Mouse (Mus musculus) CH12.LX (cell line): ENCODE results near the gene Cd38. TPM values are rescaled to one million over a fixed set of nuclear protein-coding genes. Genes with fewer than 3 reads are reported as not detected.

ENCODE experiments used
- DNase-seq: peaks from one replicate; pipeline ENCODE4 v3.0.0-alpha.2; 2013; ENCODE audit errors: extremely low read depth
- H3K27ac ChIP-seq: 2 replicates; pipeline ENCODE4 v1.5.1; 2012; ENCODE audit warnings: low read depth, mild to moderate bottlenecking, control low read depth, moderate library complexity; ENCODE audit not compliant: insufficient read depth
- H3K27me3 ChIP-seq: replicated peaks from 2 replicates; pipeline ENCODE3; 2012; ENCODE audit warnings: inconsistent platforms
- H3K36me3 ChIP-seq, 2 experiments: replicated peaks in 1 of 2; 2 replicates each; pipeline versions ENCODE3 to v1.6.1; 2012; ENCODE audit warnings: inconsistent platforms in 1 of 2, low read length in 1 of 2, mild to moderate bottlenecking in 1 of 2, mixed read lengths in 1 of 2, moderate library complexity in 1 of 2; ENCODE audit not compliant: control insufficient read depth in 1 of 2, insufficient read depth in 1 of 2
- H3K4me1 ChIP-seq, 2 experiments: 2 replicates each; pipeline ENCODE4 v1.6.1; 2012; ENCODE audit warnings: inconsistent platforms in 1 of 2, moderate library complexity in 1 of 2; ENCODE audit not compliant: insufficient read depth in 2 of 2, control insufficient read depth in 1 of 2
- H3K4me2 ChIP-seq: 2 replicates; pipeline ENCODE4 v1.6.1; 2012; ENCODE audit warnings: low read depth, mild to moderate bottlenecking, control low read depth; ENCODE audit not compliant: poor library complexity, insufficient read depth, severe bottlenecking
- H3K4me3 ChIP-seq, 3 experiments: fragments of 150-350 bp in 1 of 3; sonication (generic) in 1 of 3; replicated peaks in 1 of 3; 2 replicates each; pipeline versions ENCODE3 to v1.5.1; 2011 to 2012; ENCODE audit warnings: low read depth in 2 of 3, low read length in 2 of 3, mild to moderate bottlenecking in 2 of 3, moderate library complexity in 2 of 3, control low read depth in 1 of 3, improper control_type of control experiment in 1 of 3, inconsistent platforms in 1 of 3, mixed read lengths in 1 of 3; ENCODE audit not compliant: poor library complexity in 1 of 3
- H3K79me2 ChIP-seq: replicated peaks from 2 replicates; pipeline ENCODE4 v1.6.1; 2012; ENCODE audit warnings: mild to moderate bottlenecking, moderate library complexity; ENCODE audit not compliant: control insufficient read depth, poor library complexity, insufficient read depth, severe bottlenecking; ENCODE audit errors: extremely low read depth
- H3K9ac ChIP-seq: 2 replicates; pipeline ENCODE4 v1.6.1; 2012; ENCODE audit warnings: low read depth, mild to moderate bottlenecking, control low read depth, moderate library complexity; ENCODE audit not compliant: insufficient read depth
- H3K9me3 ChIP-seq: replicated peaks from 2 replicates; pipeline ENCODE3; 2012; ENCODE audit warnings: low read length, inconsistent platforms, mixed read lengths
- GABPA ChIP-seq: IDR thresholded peaks from 2 replicates; pipeline ENCODE4 v1.6.1; 2012; ENCODE audit warnings: low read depth, low read length, improper control_type of control experiment, inconsistent platforms; ENCODE audit not compliant: insufficient replicate concordance
- KAT2A ChIP-seq: IDR thresholded peaks from 2 replicates; pipeline ENCODE4 v1.6.1; 2012; ENCODE audit warnings: low read length, improper control_type of control experiment, inconsistent platforms; ENCODE audit not compliant: insufficient replicate concordance
- SIN3A ChIP-seq: IDR thresholded peaks from 2 replicates; pipeline ENCODE4 v1.6.1; 2012; ENCODE audit warnings: low read length, improper control_type of control experiment, inconsistent platforms
- TBP ChIP-seq: conservative IDR thresholded peaks from 2 replicates; pipeline ENCODE4 v1.6.1; 2011; ENCODE audit warnings: low read depth, low read length, improper control_type of control experiment
- TCF12 ChIP-seq: IDR thresholded peaks from 2 replicates; pipeline ENCODE4 v1.6.1; 2014; ENCODE audit warnings: low read depth, mild to moderate bottlenecking, inconsistent platforms, low read length, improper control_type of control experiment
- USF1 ChIP-seq: IDR thresholded peaks from 2 replicates; pipeline ENCODE4 v1.6.1; 2014; ENCODE audit warnings: low read depth, mild to moderate bottlenecking, inconsistent platforms, low read length, improper control_type of control experiment
- USF2 ChIP-seq: conservative IDR thresholded peaks from 2 replicates; pipeline ENCODE4 v1.6.1; 2011; ENCODE audit warnings: low read depth, low read length, improper control_type of control experiment
- ZNF384 ChIP-seq: IDR thresholded peaks from 2 replicates; pipeline ENCODE4 v1.6.1; 2012; ENCODE audit warnings: low read depth, low read length, improper control_type of control experiment, inconsistent platforms
- dilution Hi-C: fragments of 300-500 bp; cut with MboI; formaldehyde crosslinking; loops from 2 replicates; pipeline ENCODE4 v1.14.3; 2020; ENCODE audit warnings: low sequenced_read_pairs; ENCODE audit not compliant: extremely low pct_unique_long_range_greater_than_20kb, extremely low pct_ligation_motif_present
- in situ Hi-C: fragments of 300-500 bp; cut with MboI; formaldehyde crosslinking; loops from 3 replicates; pipeline ENCODE4 v1.14.3; 2019; ENCODE audit warnings: low sequenced_read_pairs, low pct_ligation_motif_present, low pct_unique_long_range_greater_than_20kb, mixed read lengths
- polyA plus RNA-seq: library from polyadenylated mRNA; unstranded; fragments of >175 nt; gene quantifications from 2 replicates; pipeline ENCODE4 v1.2.1, GENCODE M21; 2012; ENCODE audit warnings: low read depth; ENCODE audit not compliant: insufficient read length
- total RNA-seq, 2 experiments: library from RNA; depleted of rRNA; stranded (reverse); fragments of 300-350 nt in 1 of 2; fragments of >200 nt in 1 of 2; gene quantifications; 2 replicates each; pipeline ENCODE4 v1.2.3; 2012 to 2014

Gene Cd38
- total and polyA plus RNA-seq, 3 experiments = 0.93 to 3.3 (median 1.5) TPM

DNA sequence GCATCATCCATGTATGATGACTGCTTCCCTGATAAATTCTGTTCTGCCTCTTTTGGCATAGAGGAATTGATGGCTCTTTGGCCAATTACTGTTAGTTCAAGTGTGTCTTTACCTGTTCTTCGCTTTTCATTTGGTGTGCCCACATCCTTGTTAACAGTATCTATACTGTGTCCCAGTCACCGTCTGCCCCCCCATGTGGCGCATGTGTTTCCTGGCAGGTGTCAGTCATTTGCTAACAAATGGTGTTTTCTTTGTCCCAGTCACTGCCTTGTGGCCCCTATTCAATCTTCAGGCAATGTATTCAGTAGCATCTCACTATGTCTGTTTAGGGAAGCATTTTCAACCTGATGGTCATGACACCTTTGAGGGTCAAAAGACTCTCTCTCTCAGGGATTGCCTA lies 92.7 kb downstream of the Cd38 start:
- H3K4me1 ChIP-seq = peaks cover 0 to 5% of the 10 kb centered on the region in 2 experiments; a peak in 2 of 4 replicates
- in situ Hi-C loops = no loop called here
- no peaks in the 10 kb centered on the region for H3K9me3 ChIP-seq
- no peaks in the 10 kb centered on the region for H3K79me2 ChIP-seq
- DNase-seq = no peak
- H3K27me3 ChIP-seq = no peaks in the 10 kb centered on the region
- TF ChIP-seq SIN3A = no peak
- TF ChIP-seq TCF12 = no peak
- no peak for TF ChIP-seq ZNF384
- no peak for TF ChIP-seq USF1
- no peak for TF ChIP-seq GABPA
- no peak for TF ChIP-seq USF2
- no peak for TF ChIP-seq TBP
- no peak for TF ChIP-seq KAT2A
- TF ChIP-seq, all 38 proteins: peak for 0
- no peaks in the 10 kb centered on the region for H3K36me3 ChIP-seq
- H3K4me3 ChIP-seq = no peak overlapping the region
- no peak overlapping the region for H3K9ac ChIP-seq
- H3K27ac ChIP-seq = no peak overlapping the region
- no peak overlapping the region for H3K4me2 ChIP-seq
- dilution Hi-C loops = no loop called here

Other genes starting within 250 kb of the Cd38 start
- 0.04 TPM in 2 replicates for gene Cc2d2a, start 206.2 kb upstream of the Cd38 start, total RNA-seq (2012; rRNA removed)
- gene Cc2d2a, start 206.2 kb upstream of the Cd38 start, total RNA-seq (2014; rRNA removed) = 0.12 TPM in 1 of 2 replicates, not detected in the other
- not detected in 2 replicates for gene Cc2d2a, start 206.2 kb upstream of the Cd38 start, polyA plus RNA-seq
- 1.9 and 3.3 TPM in 2 replicates for gene Bst1, start 49.7 kb upstream of the Cd38 start, total RNA-seq (2012; rRNA removed)
- 4.7 and 4.8 TPM in 2 replicates for gene Bst1, start 49.7 kb upstream of the Cd38 start, total RNA-seq (2014; rRNA removed)
- gene Bst1, start 49.7 kb upstream of the Cd38 start, polyA plus RNA-seq = 8.9 and 9.9 TPM in 2 replicates
- gene Fbxl5, start 46.9 kb upstream of the Cd38 start, total RNA-seq (2012; rRNA removed) = 20.5 and 20.9 TPM in 2 replicates
- gene Fbxl5, start 46.9 kb upstream of the Cd38 start, total RNA-seq (2014; rRNA removed) = 45.3 and 48.4 TPM in 2 replicates
- gene Fbxl5, start 46.9 kb upstream of the Cd38 start, polyA plus RNA-seq = 28.1 and 28.4 TPM in 2 replicates
- 1.4 and 1.8 TPM in 2 replicates for gene Gm7879, start 44.6 kb downstream of the Cd38 start, total RNA-seq (2012; rRNA removed)
- 16.3 and 20.1 TPM in 2 replicates for gene Gm7879, start 44.6 kb downstream of the Cd38 start, total RNA-seq (2014; rRNA removed)
- gene Gm7879, start 44.6 kb downstream of the Cd38 start, polyA plus RNA-seq = 1.0 TPM in 1 of 2 replicates, not detected in the other
- not detected in 2 replicates for gene Fgfbp1, start 113.2 kb downstream of the Cd38 start, total RNA-seq (2012; rRNA removed)
- gene Fgfbp1, start 113.2 kb downstream of the Cd38 start, total RNA-seq (2014; rRNA removed) = not detected in 2 replicates
- not detected in 2 replicates for gene Fgfbp1, start 113.2 kb downstream of the Cd38 start, polyA plus RNA-seq
- 0.08 and 0.13 TPM in 2 replicates for gene Prom1, start 233.5 kb downstream of the Cd38 start, total RNA-seq (2012; rRNA removed)
- gene Prom1, start 233.5 kb downstream of the Cd38 start, total RNA-seq (2014; rRNA removed) = 0.21 and 0.58 TPM in 2 replicates
- gene Prom1, start 233.5 kb downstream of the Cd38 start, polyA plus RNA-seq = 0.39 TPM in 1 of 2 replicates, not detected in the other